Mouse (Mus musculus) lung, embryonic 14.5 days (tissue): Measurements from ENCODE around the gene Thegl. TPM values are rescaled to one million over a fixed set of nuclear protein-coding genes. Genes with fewer than 3 reads are reported as not detected.

Experiments
- ATAC-seq: fragments of 200-750 bp; cut with Nextera tagmentation; 2 replicates; pipeline ENCODE4 v1.8.0; 2017; ENCODE audit warnings: mild to moderate bottlenecking, moderate TSS enrichment, moderate library complexity; ENCODE audit not compliant: insufficient read depth
- DNase-seq: peaks from one replicate; pipeline ENCODE4 v3.0.0-alpha.2; 2015
- H3K27ac ChIP-seq: fragments of 300-500 bp; sonication (generic); 2 replicates; pipeline ENCODE4 v1.5.1; 2014; ENCODE audit warnings: low read depth, mild to moderate bottlenecking, moderate library complexity
- H3K27me3 ChIP-seq: fragments of 300-500 bp; sonication (generic); 2 replicates; pipeline ENCODE4 v1.6.1; 2014; ENCODE audit warnings: low read length, control low read depth; ENCODE audit not compliant: insufficient read depth
- H3K36me3 ChIP-seq: fragments of 300-500 bp; sonication (generic); 2 replicates; pipeline ENCODE4 v1.6.1; 2014; ENCODE audit warnings: control low read depth; ENCODE audit not compliant: insufficient read depth
- H3K4me1 ChIP-seq: fragments of 300-500 bp; sonication (generic); 2 replicates; pipeline ENCODE4 v1.6.1; 2014; ENCODE audit warnings: antibody characterized with exemption, control low read depth; ENCODE audit not compliant: insufficient read depth
- H3K4me2 ChIP-seq: fragments of 300-500 bp; sonication (generic); 2 replicates; pipeline ENCODE4 v1.6.1; 2014; ENCODE audit warnings: mild to moderate bottlenecking
- H3K4me3 ChIP-seq: fragments of 300-500 bp; sonication (generic); 2 replicates; pipeline ENCODE4 v1.5.1; 2014; ENCODE audit warnings: low read depth, low read length
- H3K9ac ChIP-seq: fragments of 300-500 bp; sonication (generic); 2 replicates; pipeline ENCODE4 v1.6.1; 2014
- H3K9me3 ChIP-seq: fragments of 300-500 bp; sonication (generic); 2 replicates; pipeline ENCODE4 v1.6.1; 2016; ENCODE audit warnings: low read depth, low read length, control low read depth
- CTCF ChIP-seq: IDR thresholded peaks from 2 replicates; pipeline ENCODE4 v1.5.1; 2016; ENCODE audit warnings: antibody characterized with exemption, low read depth
- WGBS: fragments of 180-500 bp; shearing (Covaris S2); extraction: QIAGEN DNeasy Blood & Tissue Kit; methylation state at CpG from one replicate; pipeline ENCODE4 v1.1.7; 2014; 5-methylcytosine and 5-hydroxymethylcytosine counted together
- polyA plus RNA-seq: library from polyadenylated mRNA; unstranded; fragments of >200 nt; fragmentation: Nextera tagmentation; extraction: Ambion mirVana; gene quantifications from 2 replicates; pipeline ENCODE4 v1.2.1, GENCODE M21; 2014

Gene Thegl
- polyA plus RNA-seq, 1 experiment from 2014 or later = 0.30 TPM

GRCm38 (mm10) chr5:76984015-76984414 is 31.8 kb upstream of the Thegl start:
- H3K4me2 ChIP-seq = no peak overlapping the region
- WGBS = 91% methylated on average over 11 of the region's 11 CpGs
- H3K36me3 ChIP-seq = peaks cover 79% of the 10 kb centered on the region
- H3K9ac ChIP-seq = no peak overlapping the region
- H3K9me3 ChIP-seq = no peaks in the 10 kb centered on the region
- ATAC-seq (no peak), DNase-seq (no peak)
- no peaks in the 10 kb centered on the region for H3K4me1 ChIP-seq
- H3K27me3 ChIP-seq = no peaks in the 10 kb centered on the region
- no peak overlapping the region for H3K4me3 ChIP-seq
- no peak for TF ChIP-seq CTCF
- no peak overlapping the region for H3K27ac ChIP-seq

- no peaks in the 10 kb centered on the region for H3K27me3 ChIP-seq
- TF ChIP-seq CTCF = no peak
- no peak overlapping the region for H3K27ac ChIP-seq
- DNase-seq (no peak), ATAC-seq (no peak)
- no peaks in the 10 kb centered on the region for H3K4me1 ChIP-seq
- peaks cover 86% of the 10 kb centered on the region for H3K36me3 ChIP-seq
- no peaks in the 10 kb centered on the region for H3K9me3 ChIP-seq
- WGBS = 95% methylated on average over 3 of the region's 3 CpGs
- H3K9ac ChIP-seq = no peak overlapping the region
- no peak overlapping the region for H3K4me2 ChIP-seq
- H3K4me3 ChIP-seq = no peak overlapping the region
These were observed 25.0 kb upstream of the Thegl start for GRCm38 (mm10) chr5:76990789-76991188.

GRCm38 (mm10) chr5:76993174-76993814 is 22.5 kb upstream of the Thegl start:
- H3K4me1 ChIP-seq = no peaks in the 10 kb centered on the region
- no peak for DNase-seq
- no peak overlapping the region for H3K4me3 ChIP-seq
- H3K27ac ChIP-seq = no peak overlapping the region
- 94% methylated on average over 5 of the region's 5 CpGs for WGBS
- no peaks in the 10 kb centered on the region for H3K9me3 ChIP-seq
- H3K4me2 ChIP-seq = no peak overlapping the region
- H3K9ac ChIP-seq = no peak overlapping the region
- ATAC-seq = no peak
- no peaks in the 10 kb centered on the region for H3K27me3 ChIP-seq
- no peak for TF ChIP-seq CTCF
- peaks cover 90% of the 10 kb centered on the region for H3K36me3 ChIP-seq

GRCm38 (mm10) chr5:76998416-76998815 is 17.4 kb upstream of the Thegl start:
- peaks cover 69% of the 10 kb centered on the region for H3K36me3 ChIP-seq
- no peak overlapping the region for H3K27ac ChIP-seq
- no peaks in the 10 kb centered on the region for H3K27me3 ChIP-seq
- no peak overlapping the region for H3K4me2 ChIP-seq
- ATAC-seq = no peak
- H3K4me1 ChIP-seq = no peaks in the 10 kb centered on the region
- H3K9ac ChIP-seq = no peak overlapping the region
- peak; percentile 58 for TF ChIP-seq CTCF
- 48% methylated on average over 5 of the region's 5 CpGs for WGBS
- H3K9me3 ChIP-seq = no peaks in the 10 kb centered on the region
- peak; percentile 83 for DNase-seq
- H3K4me3 ChIP-seq = no peak overlapping the region

- H3K9ac ChIP-seq = no peak overlapping the region
- H3K27me3 ChIP-seq = no peaks in the 10 kb centered on the region
- peaks cover 43% of the 10 kb centered on the region for H3K36me3 ChIP-seq
- no peaks in the 10 kb centered on the region for H3K9me3 ChIP-seq
- TF ChIP-seq CTCF = no peak
- no peak overlapping the region for H3K27ac ChIP-seq
- whole genome bisulfite sequencing = 87% methylated on average over 17 of the region's 17 CpGs
- H3K4me3 ChIP-seq = no peak overlapping the region
- no peak overlapping the region for H3K4me2 ChIP-seq
- no peaks in the 10 kb centered on the region for H3K4me1 ChIP-seq
- DNase-seq = no peak
- ATAC-seq = no peak
These were observed 14.6 kb upstream of the Thegl start for GRCm38 (mm10) chr5:77001192-77001591.

- TF ChIP-seq CTCF = no peak
- Histone ChIP-seq H3K9me3 (no peaks in the 10 kb centered on the region), H3K27me3 (no peaks in the 10 kb centered on the region), H3K4me1 (no peaks in the 10 kb centered on the region), H3K36me3 (peaks cover 15% of the 10 kb centered on the region), H3K4me2 (no peak within 1 kb of the TSS), H3K27ac (no peak within 1 kb of the TSS), H3K9ac (no peak within 1 kb of the TSS), H3K4me3 (no peak within 1 kb of the TSS)
- no peak for DNase-seq
- 87% methylated on average over 6 of the region's 6 CpGs for WGBS
- ATAC-seq = no peak
These were observed 11.6 kb upstream of the Thegl start, which contains the start of gene Arl9 for GRCm38 (mm10) chr5:77004051-77004821. TSS of gene Arl9 (plus strand) at chr5:77004055.

- Histone ChIP-seq H3K36me3 (no peaks in the 10 kb centered on the region), H3K9me3 (no peaks in the 10 kb centered on the region), H3K9ac (no peak overlapping the region), H3K27ac (no peak overlapping the region), H3K4me2 (no peak overlapping the region), H3K27me3 (no peaks in the 10 kb centered on the region), H3K4me3 (no peak overlapping the region), H3K4me1 (no peaks in the 10 kb centered on the region)
- 85% methylated on average over 9 of the region's 9 CpGs for WGBS
- no peak for DNase-seq
- TF ChIP-seq CTCF = no peak
- no peak for ATAC-seq
These were observed 5.5 kb upstream of the Thegl start for GRCm38 (mm10) chr5:77010352-77010751.
